Mouse (Mus musculus): Measurements from ENCODE around the gene Trip4. TPM values are rescaled to one million over a fixed set of nuclear protein-coding genes. Genes with fewer than 3 reads are reported as not detected.
"Not testable (repeated sequence)": the region's sequence is repeated elsewhere in the genome, so short reads cannot be mapped to it uniquely, and the experiment has no call there.

Gene Trip4
- polyA plus RNA-seq, 1 experiment from 2014 or later = 22.4 TPM

- 77% methylated on average over 3 of the region's 3 CpGs for WGBS
These were observed 115.5 kb downstream of the Trip4 start for GRCm38 (mm10) chr9:65793086-65793485.

GRCm38 (mm10) chr9:65791846-65792245 lies 116.7 kb downstream of the Trip4 start:
- no peaks in the 10 kb centered on the region for H3K9me3 ChIP-seq
- H3K4me3 ChIP-seq = no peak overlapping the region
- H3K9ac ChIP-seq = no peak overlapping the region
- H3K27me3 ChIP-seq (replicated peaks) = no peaks in the 10 kb centered on the region
- H3K4me1 ChIP-seq = peaks cover 88% of the 10 kb centered on the region
- H3K4me2 ChIP-seq = no peak overlapping the region
- no peak for ATAC-seq (ENCODE audit: extremely low read depth, insufficient number of reproducible peaks, low FRiP score, low TSS enrichment)
- no peak overlapping the region for H3K27ac ChIP-seq (replicated peaks)
- H3K36me3 ChIP-seq = peaks cover 20% of the 10 kb centered on the region

More at GRCm38 (mm10) chr9:65793086-65793485, 115.5 kb downstream of the Trip4 start:
- no peak overlapping the region for H3K9ac ChIP-seq
- no peaks in the 10 kb centered on the region for H3K27me3 ChIP-seq (replicated peaks)
- H3K4me1 ChIP-seq = peaks cover 77% of the 10 kb centered on the region
- no peak for ATAC-seq (ENCODE audit: extremely low read depth, insufficient number of reproducible peaks, low FRiP score, low TSS enrichment)
- H3K36me3 ChIP-seq = peaks cover 20% of the 10 kb centered on the region
- no peak overlapping the region for H3K4me2 ChIP-seq
- H3K9me3 ChIP-seq = no peaks in the 10 kb centered on the region
- H3K4me3 ChIP-seq = no peak overlapping the region
- H3K27ac ChIP-seq (replicated peaks) = no peak overlapping the region

GRCm38 (mm10) chr9:65791106-65791505 lies 117.5 kb downstream of the Trip4 start:
- peak overlapping the region; percentile 53 for H3K27ac ChIP-seq (replicated peaks)
- no peak overlapping the region for H3K4me3 ChIP-seq
- peaks cover 20% of the 10 kb centered on the region for H3K36me3 ChIP-seq
- no peaks in the 10 kb centered on the region for H3K27me3 ChIP-seq (replicated peaks)
- no peak for ATAC-seq (ENCODE audit: extremely low read depth, insufficient number of reproducible peaks, low FRiP score, low TSS enrichment)
- H3K9ac ChIP-seq = no peak overlapping the region; the same call in 1 of the 2 replicates
- no peaks in the 10 kb centered on the region for H3K9me3 ChIP-seq
- 43% methylated on average over 4 of the region's 4 CpGs for WGBS
- H3K4me2 ChIP-seq = peak overlapping the region; percentile 7; the same call in 1 of the 2 replicates
- peaks cover 90% of the 10 kb centered on the region for H3K4me1 ChIP-seq

DNA sequence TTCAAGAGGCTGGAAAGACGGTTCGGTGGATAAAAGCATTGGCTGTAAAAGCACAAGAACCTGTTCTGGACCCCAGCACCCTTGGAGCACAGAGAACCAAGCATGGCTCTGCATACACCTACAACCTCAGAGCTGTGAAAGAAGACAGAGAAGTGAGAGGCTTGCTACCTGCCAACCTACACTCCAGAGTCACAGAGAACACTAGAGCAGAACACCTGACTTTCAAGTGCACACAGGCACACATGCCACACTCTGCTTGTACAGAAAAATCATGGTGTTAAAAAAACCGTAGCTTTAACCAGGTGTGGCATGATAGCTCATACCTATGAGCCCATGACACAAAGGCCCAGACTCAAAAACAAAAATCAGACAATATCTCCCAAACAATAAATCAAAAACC lies 118.8 kb downstream of the Trip4 start:
- WGBS = 93% methylated on average over 3 of the region's 3 CpGs
- ATAC-seq (ENCODE audit: extremely low read depth, insufficient number of reproducible peaks, low FRiP score, low TSS enrichment) = no peak
- H3K9me3 ChIP-seq = no peaks in the 10 kb centered on the region
- no peaks in the 10 kb centered on the region for H3K27me3 ChIP-seq (replicated peaks)
- H3K4me3 ChIP-seq = no peak overlapping the region
- H3K9ac ChIP-seq = no peak overlapping the region
- no peak overlapping the region for H3K27ac ChIP-seq (replicated peaks)
- H3K4me2 ChIP-seq = no peak overlapping the region
- peaks cover 16% of the 10 kb centered on the region for H3K36me3 ChIP-seq
- peaks cover 86% of the 10 kb centered on the region for H3K4me1 ChIP-seq

DNA sequence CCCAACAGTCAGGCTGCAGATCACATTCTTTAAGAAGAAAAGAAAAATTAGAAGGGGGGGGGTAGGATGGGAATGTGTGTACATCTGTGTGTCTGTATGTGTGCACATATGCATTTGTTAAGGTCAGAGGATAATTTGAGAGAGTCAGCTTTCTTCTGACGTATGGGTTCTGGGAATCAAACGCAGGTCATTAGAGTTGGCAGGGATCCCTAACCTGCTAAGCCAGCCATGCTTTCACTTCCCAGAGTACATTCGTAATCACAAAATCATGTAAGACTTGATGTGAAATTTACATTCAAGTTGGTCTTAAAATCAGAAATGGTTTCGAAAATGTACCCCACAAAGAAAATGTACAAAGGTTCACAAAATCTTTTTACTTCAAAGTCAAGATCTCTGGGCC lies 120.0 kb downstream of the Trip4 start:
- no peaks in the 10 kb centered on the region for H3K9me3 ChIP-seq
- H3K4me1 ChIP-seq = peaks cover 91% of the 10 kb centered on the region
- peaks cover 4% of the 10 kb centered on the region for H3K36me3 ChIP-seq
- H3K4me3 ChIP-seq = no peak overlapping the region
- H3K27ac ChIP-seq (replicated peaks) = peak overlapping the region; percentile 21; the same call in 1 of the 2 replicates
- 0 out of 2 replicates have a peak overlapping the region, but pooled peaks have one; percentile 59 for H3K4me2 ChIP-seq
- no peaks in the 10 kb centered on the region for H3K27me3 ChIP-seq (replicated peaks)
- 61% methylated on average over 4 of the region's 4 CpGs for WGBS
- no peak for ATAC-seq (ENCODE audit: extremely low read depth, insufficient number of reproducible peaks, low FRiP score, low TSS enrichment)
- H3K9ac ChIP-seq = no peak overlapping the region

DNA sequence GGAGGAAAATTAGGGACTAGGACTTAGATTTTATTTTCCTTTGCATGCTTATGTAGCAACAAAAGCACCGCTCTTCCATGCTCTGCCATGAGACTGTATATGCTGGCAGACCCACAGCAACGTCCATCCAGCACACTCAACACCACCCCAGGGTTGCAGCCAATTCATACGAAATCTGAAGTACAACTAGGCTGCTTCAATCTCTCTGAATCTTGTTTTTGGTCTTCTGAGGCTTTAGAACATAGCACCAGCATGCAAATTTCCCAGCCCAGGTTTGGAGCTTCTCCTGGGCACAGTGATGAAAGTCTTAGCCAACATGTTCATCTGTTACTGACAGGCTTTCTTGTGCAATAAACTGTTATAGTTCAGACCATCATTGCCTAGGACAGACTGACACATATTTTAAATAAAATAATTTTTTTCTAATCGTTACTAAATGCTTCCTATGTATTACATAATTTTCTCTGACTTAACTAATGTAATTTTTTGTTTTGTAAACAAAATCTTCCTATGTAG lies 120.7 kb downstream of the Trip4 start:
- Histone ChIP-seq H3K4me2 (peak overlapping the region; percentile 59), H3K36me3 (no peaks in the 10 kb centered on the region), H3K9me3 (no peaks in the 10 kb centered on the region), H3K4me1 (peaks cover 92% of the 10 kb centered on the region), H3K9ac (peak overlapping the region; percentile 67), H3K4me3 (peak overlapping the region; percentile 27; the same call in 1 of the 2 replicates), H3K27me3 (replicated peaks) (no peaks in the 10 kb centered on the region), H3K27ac (replicated peaks) (peak overlapping the region; percentile 84)
- no peak for ATAC-seq (ENCODE audit: extremely low read depth, insufficient number of reproducible peaks, low FRiP score, low TSS enrichment)
- WGBS = 39% methylated on average over 4 of the region's 4 CpGs

DNA sequence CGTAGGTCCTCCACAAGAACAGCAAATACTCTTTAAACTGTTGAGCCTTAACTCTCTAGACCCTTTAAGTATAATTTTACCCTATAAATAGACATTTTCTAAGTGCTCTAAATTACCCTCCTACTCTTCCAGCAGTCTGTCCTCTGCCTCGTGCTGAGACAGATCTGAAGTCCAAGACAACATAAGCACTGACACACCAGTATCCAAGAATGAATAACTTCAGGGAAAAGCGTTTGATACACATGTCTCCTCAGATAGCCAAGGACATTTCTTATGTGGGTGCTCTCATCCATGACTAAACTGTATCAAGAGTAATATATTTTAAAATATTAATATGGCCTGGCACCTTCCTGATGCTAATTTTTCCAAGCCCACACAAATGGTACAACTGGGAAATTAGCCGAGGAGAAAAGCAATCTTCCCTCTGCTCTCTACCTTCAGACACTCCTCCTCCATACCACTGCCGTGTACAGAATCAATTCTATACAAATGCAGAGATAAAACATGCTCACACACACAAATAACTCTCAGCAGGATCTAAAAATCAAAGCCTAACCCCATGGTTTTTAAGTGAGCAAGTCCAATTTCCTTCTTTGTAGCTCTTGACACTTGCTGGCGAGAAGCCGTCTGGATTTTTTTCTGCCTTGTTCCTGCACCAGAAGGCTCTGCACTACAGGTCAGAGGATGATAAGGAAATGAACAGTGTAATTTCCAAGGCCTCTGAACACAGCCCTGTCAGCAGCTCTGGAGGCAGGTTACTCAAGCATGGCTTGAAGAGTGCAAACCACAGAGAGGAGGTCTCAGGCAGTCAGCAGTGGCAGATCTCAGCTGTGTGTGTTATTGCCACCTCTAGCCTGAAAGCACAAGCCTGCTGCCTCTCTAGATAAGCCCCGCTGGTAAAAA lies 121.5 kb downstream of the Trip4 start:
- Histone ChIP-seq H3K9ac (peak overlapping the region; percentile 67), H3K4me3 (peak overlapping the region; percentile 27)

GRCm38 (mm10) chr9:65785772-65786368 lies 122.7 kb downstream of the Trip4 start:
- H3K27me3 ChIP-seq (replicated peaks) = no peaks in the 10 kb centered on the region
- no peak overlapping the region for H3K4me3 ChIP-seq
- WGBS = 34% methylated on average over 4 of the region's 4 CpGs
- no peak overlapping the region for H3K9ac ChIP-seq
- 0 out of 2 replicates have a peak overlapping the region, but pooled peaks have one; percentile 9 for H3K27ac ChIP-seq (replicated peaks)
- H3K9me3 ChIP-seq = no peaks in the 10 kb centered on the region
- peak overlapping the region; percentile 59; the same call in 1 of the 2 replicates for H3K4me2 ChIP-seq
- ATAC-seq (ENCODE audit: extremely low read depth, insufficient number of reproducible peaks, low FRiP score, low TSS enrichment) = no peak
- peaks cover 74% of the 10 kb centered on the region for H3K4me1 ChIP-seq
- no peaks in the 10 kb centered on the region for H3K36me3 ChIP-seq

More for the DNA sequence above, 121.5 kb downstream of the Trip4 start:
- peaks cover 87% of the 10 kb centered on the region for H3K4me1 ChIP-seq
- no peaks in the 10 kb centered on the region for H3K36me3 ChIP-seq
- 17% methylated on average over 8 of the region's 8 CpGs for WGBS
- H3K4me2 ChIP-seq = peak overlapping the region; percentile 59
- H3K27ac ChIP-seq (replicated peaks) = peak overlapping the region; percentile 84
- no peak for ATAC-seq (ENCODE audit: extremely low read depth, insufficient number of reproducible peaks, low FRiP score, low TSS enrichment)
- no peaks in the 10 kb centered on the region for H3K9me3 ChIP-seq
- no peaks in the 10 kb centered on the region for H3K27me3 ChIP-seq (replicated peaks)

GRCm38 (mm10) chr9:65779619-65780018 lies 129.0 kb downstream of the Trip4 start:
- not testable (repeated sequence) for H3K9ac ChIP-seq; H3K4me2 ChIP-seq; H3K4me3 ChIP-seq; H3K9me3 ChIP-seq; H3K36me3 ChIP-seq; H3K27me3 ChIP-seq (replicated peaks); ATAC-seq (ENCODE audit: extremely low read depth, insufficient number of reproducible peaks, low FRiP score, low TSS enrichment); H3K27ac ChIP-seq (replicated peaks)
- 87% methylated on average over 3 of the region's 3 CpGs for WGBS
- peaks cover 40% of the 10 kb centered on the region for H3K4me1 ChIP-seq

Data from heart, embryonic 13.5 days (tissue).